Mouse (Mus musculus) E14TG2a.4 (cell line): ENCODE measurements at regions not wholly inside any gene's neighbourhood (a gene's known extent, or its start where the extent isn't known, plus 50 kb on each side); places are given as distances from the start of the nearest gene placed in this dataset.

Experiments
- CTCF ChIP-seq: conservative IDR thresholded peaks from 2 replicates; pipeline ENCODE4 v1.5.1; 2014; ENCODE audit warnings: low read length
- POU5F1 ChIP-seq: IDR thresholded peaks from 2 replicates; pipeline ENCODE4 v1.6.1; 2014; ENCODE audit warnings: low read length, borderline replicate concordance

- TF ChIP-seq CTCF (no peak), POU5F1 (no peak)
Observed at GRCm38 (mm10) chr13:53753049-53753448, 280.2 kb upstream of the Msx2 start.
